Mouse (Mus musculus): ENCODE data around the gene Lysmd3. TPM values are rescaled to one million over a fixed set of nuclear protein-coding genes. Genes with fewer than 3 reads are reported as not detected.

The Lysmd3 gene
- 14.2 TPM for polyA plus RNA-seq (2017; shearing (Covaris generic))

DNA sequence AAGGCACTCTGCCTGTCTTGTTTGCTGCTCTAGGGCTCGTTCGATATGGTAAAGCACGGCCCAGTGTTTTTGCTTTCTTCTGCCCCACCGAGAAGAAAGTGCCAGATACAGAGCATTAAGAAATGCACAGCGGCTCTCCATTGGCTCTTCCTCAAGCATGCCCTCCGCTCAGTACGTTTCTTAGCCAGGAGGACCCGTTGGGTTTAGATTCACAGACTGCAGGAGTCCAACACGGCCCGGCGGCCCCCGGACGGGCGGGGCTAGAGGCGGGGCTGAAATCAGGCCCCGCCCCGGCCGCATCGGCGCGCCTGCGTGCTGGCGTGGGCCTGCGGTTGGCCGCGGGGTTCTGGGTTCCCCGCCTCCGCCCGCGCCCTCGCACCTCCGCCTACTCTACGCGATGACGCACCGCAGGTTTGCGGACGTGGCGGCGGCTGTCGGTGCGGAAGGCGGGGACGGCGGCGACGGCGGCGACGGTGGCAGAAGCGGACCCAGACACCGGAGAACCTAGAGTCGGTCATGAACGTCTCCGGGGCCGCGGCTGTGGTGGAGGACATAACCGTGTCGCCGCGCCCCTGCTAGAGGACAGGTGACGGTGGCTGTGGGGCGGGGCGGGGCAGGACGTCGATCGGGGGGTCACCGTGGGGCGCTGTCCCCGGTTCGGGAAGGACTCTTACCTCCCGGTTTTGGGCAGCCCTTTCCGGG lies at the start of gene Lysmd3:
TSS of gene Lysmd3 (plus strand) at position 313 of the 702 bp plus-strand sequence.

DNA sequence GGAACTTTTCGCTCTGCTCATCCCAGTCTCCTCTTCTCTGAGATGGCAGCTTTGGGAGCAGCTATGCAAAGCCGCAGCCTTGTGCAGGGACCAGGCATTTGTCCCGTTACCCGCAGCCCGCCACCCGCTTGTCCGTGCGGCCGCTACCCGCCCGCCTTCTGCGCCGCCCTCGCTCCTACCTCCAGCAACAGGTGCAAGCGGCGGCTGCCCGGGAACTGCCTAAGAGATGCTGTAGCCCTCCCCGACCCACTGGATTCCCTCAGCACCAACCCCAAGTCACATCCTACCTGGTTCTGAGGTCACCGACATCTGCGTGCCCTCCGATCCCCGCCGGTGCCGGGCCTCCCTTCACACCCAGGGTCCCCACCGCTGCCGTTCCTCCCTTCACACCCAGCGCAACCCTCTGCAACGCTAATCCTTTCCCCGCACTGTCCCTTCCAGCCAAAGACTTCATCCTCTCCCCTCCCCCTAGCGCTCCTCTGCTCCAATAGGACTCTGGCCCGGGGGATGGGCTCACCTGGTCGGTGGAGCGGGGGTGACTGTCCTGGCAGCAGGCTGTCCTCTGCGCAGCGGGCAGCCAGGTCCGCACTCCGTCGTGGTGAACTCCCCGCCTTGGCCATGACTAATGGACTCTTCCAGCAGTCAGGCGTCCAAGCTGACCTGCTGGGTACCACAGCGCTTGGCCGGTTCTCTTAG lies 24.6 kb upstream of the Lysmd3 start, which contains the start of gene Adgrv1:
TSS of gene Adgrv1 (minus strand) at position 435 of the 696 bp plus-strand sequence.

DNA sequence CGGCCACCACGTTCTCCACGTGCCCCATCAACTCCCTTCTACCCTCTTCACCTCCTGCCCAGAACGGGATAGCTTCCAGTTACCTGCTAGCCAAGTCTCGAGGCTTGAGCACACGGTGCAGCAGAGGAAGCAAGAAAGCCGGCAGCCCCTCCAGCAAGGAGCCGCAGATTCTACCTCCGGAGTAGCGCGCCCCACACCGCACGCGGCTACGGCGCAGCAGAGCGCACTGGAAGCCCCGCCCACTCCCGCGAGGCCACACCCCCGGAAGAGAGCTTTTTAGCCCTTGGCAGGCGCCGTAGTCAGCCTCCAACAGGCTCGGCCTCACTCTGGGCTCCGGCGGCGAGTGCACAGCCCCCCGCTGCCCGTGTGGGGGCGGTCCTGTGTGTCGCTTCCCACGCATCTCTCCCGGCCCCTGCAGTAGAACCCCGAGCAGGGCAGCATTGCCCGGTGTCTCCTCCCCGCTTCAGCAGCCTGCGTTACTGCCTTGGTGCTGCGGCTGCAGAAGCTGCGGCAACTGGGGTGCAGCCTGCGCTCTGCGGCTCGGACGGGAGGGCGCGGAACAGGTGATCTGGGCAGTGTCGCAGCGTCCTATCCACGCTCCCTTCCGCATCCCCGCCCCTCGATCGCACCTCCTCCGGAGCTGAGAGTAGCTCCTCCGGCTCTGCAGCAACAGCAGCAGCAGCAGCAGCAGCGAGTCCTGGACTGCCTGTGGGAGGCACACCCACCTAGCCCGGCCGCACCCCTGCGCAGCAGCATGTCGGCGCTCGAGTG lies 53.5 kb downstream of the Lysmd3 start, which contains the start of the genes Polr3g and Mblac2:
TSS of gene Polr3g (minus strand) at position 239 of the 771 bp plus-strand sequence.
TSS of gene Mblac2 (plus strand) at position 567 of the 771 bp plus-strand sequence.

Other genes starting within 250 kb of the Lysmd3 start
- gene Adgrv1, start 24.5 kb upstream of the Lysmd3 start, polyA plus RNA-seq (2017; shearing (Covaris generic)): 0.32 TPM
- gene Polr3g, start 53.4 kb downstream of the Lysmd3 start, polyA plus RNA-seq (2017; shearing (Covaris generic)): 13.7 TPM
- gene Mblac2, start 53.7 kb downstream of the Lysmd3 start, polyA plus RNA-seq (2017; shearing (Covaris generic)): 13.9 TPM
- gene Cetn3, start 125.4 kb downstream of the Lysmd3 start, polyA plus RNA-seq (2017; shearing (Covaris generic)): 198 TPM